Mouse (Mus musculus): ENCODE measurements at regions not wholly inside any gene's neighbourhood (a gene's known extent, or its start where the extent isn't known, plus 50 kb on each side); places are given as distances from the start of the nearest gene placed in this dataset.

- 60% methylated on average over 10 of the region's 10 CpGs for WGBS (ENCODE audit: insufficient replicate concordance)
- Histone ChIP-seq H3K9ac (no peak overlapping the region), H3K27ac (no peak overlapping the region), H3K4me3 (replicated peaks) (no peak overlapping the region), H3K27me3 (no peaks in the 10 kb centered on the region), H3K9me3 (replicated peaks) (no peaks in the 10 kb centered on the region), H3K4me2 (no peak overlapping the region), H3K4me1 (replicated peaks) (no peaks in the 10 kb centered on the region), H3K36me3 (no peaks in the 10 kb centered on the region)
- no peak for DNase-seq
- no peak for ATAC-seq (ENCODE audit: low read depth)
Measured at GRCm38 (mm10) chr7:118042914-118043313, 73.1 kb downstream of the Rps15a start.

DNA sequence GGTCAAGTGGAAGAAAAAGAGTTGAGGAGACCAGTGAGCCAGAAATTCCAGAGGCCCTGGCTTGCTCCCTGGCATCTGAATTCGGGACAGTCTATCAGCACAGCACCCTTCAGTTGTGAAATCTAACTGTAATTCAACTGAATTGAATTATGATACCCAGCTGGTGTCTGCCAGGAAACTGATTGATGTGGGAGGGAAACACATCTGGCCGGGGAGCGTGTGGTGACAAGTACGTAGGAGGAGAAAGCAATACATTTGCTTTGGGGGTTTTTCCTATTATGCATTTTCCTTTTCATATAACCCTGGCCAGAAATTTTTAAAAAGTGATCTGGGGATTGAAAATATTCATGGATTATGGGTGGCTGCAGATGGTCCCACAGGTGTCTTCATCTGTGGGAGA lies 76.1 kb downstream of the Rps15a start:
- Histone ChIP-seq H3K4me1 (replicated peaks) (no peaks in the 10 kb centered on the region), H3K4me2 (no peak overlapping the region), H3K4me3 (replicated peaks) (no peak overlapping the region), H3K36me3 (no peaks in the 10 kb centered on the region), H3K27ac (no peak overlapping the region), H3K9me3 (replicated peaks) (no peaks in the 10 kb centered on the region), H3K27me3 (no peaks in the 10 kb centered on the region), H3K9ac (no peak overlapping the region)
- 62% methylated on average over 4 of the region's 4 CpGs for WGBS (ENCODE audit: insufficient replicate concordance)
- DNase-seq = no peak
- no peak for ATAC-seq (ENCODE audit: low read depth)

- no peak for ATAC-seq (ENCODE audit: low read depth)
- no peak overlapping the region for H3K9ac ChIP-seq
- no peak overlapping the region for H3K4me2 ChIP-seq
- no peaks in the 10 kb centered on the region for H3K36me3 ChIP-seq
- no peaks in the 10 kb centered on the region for H3K27me3 ChIP-seq
- 35% methylated on average over 3 of the region's 3 CpGs for WGBS (ENCODE audit: insufficient replicate concordance)
- no peak overlapping the region for H3K27ac ChIP-seq
- no peaks in the 10 kb centered on the region for H3K9me3 ChIP-seq (replicated peaks)
- no peak for DNase-seq
- no peaks in the 10 kb centered on the region for H3K4me1 ChIP-seq (replicated peaks)
- H3K4me3 ChIP-seq (replicated peaks) = no peak overlapping the region
Measured at GRCm38 (mm10) chr7:118037062-118037461, 78.9 kb downstream of the Rps15a start.

- H3K27ac ChIP-seq = no peak overlapping the region
- no peaks in the 10 kb centered on the region for H3K27me3 ChIP-seq
- H3K9ac ChIP-seq = no peak overlapping the region
- no peak overlapping the region for H3K4me2 ChIP-seq
- DNase-seq (no peak), ATAC-seq (ENCODE audit: low read depth) (no peak)
- H3K4me1 ChIP-seq (replicated peaks) = no peaks in the 10 kb centered on the region
- WGBS (ENCODE audit: insufficient replicate concordance) = 26% methylated on average over 10 of the region's 10 CpGs
- H3K4me3 ChIP-seq (replicated peaks) = no peak overlapping the region
- no peaks in the 10 kb centered on the region for H3K36me3 ChIP-seq
- no peaks in the 10 kb centered on the region for H3K9me3 ChIP-seq (replicated peaks)
Measured at GRCm38 (mm10) chr7:118026106-118026526, 89.9 kb downstream of the Rps15a start.

GRCm38 (mm10) chr7:118004620-118005019 lies 111.4 kb downstream of the Rps15a start:
- Histone ChIP-seq H3K4me2 (no peak overlapping the region), H3K27me3 (no peaks in the 10 kb centered on the region), H3K36me3 (no peaks in the 10 kb centered on the region), H3K4me1 (replicated peaks) (no peaks in the 10 kb centered on the region), H3K27ac (no peak overlapping the region), H3K9ac (no peak overlapping the region), H3K9me3 (replicated peaks) (no peaks in the 10 kb centered on the region), H3K4me3 (replicated peaks) (no peak overlapping the region)
- WGBS (ENCODE audit: insufficient replicate concordance) = 65% methylated on average over 7 of the region's 7 CpGs
- DNase-seq (no peak), ATAC-seq (ENCODE audit: low read depth) (no peak)

DNA sequence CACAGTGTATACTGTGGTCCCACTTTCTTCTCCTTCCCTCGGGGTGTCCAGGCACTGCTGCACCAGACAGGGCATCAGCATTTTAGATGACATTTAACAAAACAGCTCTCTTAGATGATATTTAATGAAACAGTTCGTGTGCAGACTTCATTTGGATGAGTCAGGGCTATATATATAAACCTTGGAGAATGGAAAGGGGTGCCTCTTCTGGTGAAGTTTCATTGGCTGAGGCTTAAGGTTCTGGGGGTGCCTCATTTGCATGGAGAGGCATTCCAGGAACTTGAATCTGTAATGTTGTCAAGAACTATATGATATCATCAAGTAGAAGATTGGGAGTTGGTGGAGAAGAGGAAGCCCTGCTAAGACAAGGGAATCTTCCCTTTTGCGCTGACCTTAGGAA lies 114.1 kb downstream of the Rps15a start:
- Histone ChIP-seq H3K4me1 (replicated peaks) (no peaks in the 10 kb centered on the region), H3K4me3 (replicated peaks) (no peak overlapping the region), H3K9me3 (replicated peaks) (no peaks in the 10 kb centered on the region), H3K4me2 (no peak overlapping the region), H3K36me3 (no peaks in the 10 kb centered on the region), H3K9ac (no peak overlapping the region), H3K27me3 (no peaks in the 10 kb centered on the region), H3K27ac (no peak overlapping the region)
- no peak for DNase-seq
- 54% methylated on average over 3 of the region's 3 CpGs for WGBS (ENCODE audit: insufficient replicate concordance)
- ATAC-seq (ENCODE audit: low read depth) = no peak

- H3K27ac ChIP-seq = no peak overlapping the region
- DNase-seq (no peak), ATAC-seq (ENCODE audit: low read depth) (no peak)
- H3K27me3 ChIP-seq = no peaks in the 10 kb centered on the region
- no peaks in the 10 kb centered on the region for H3K4me1 ChIP-seq (replicated peaks)
- H3K4me2 ChIP-seq = no peak overlapping the region
- no peak overlapping the region for H3K9ac ChIP-seq
- H3K9me3 ChIP-seq (replicated peaks) = no peaks in the 10 kb centered on the region
- 8% methylated on average over 4 of the region's 4 CpGs for WGBS (ENCODE audit: insufficient replicate concordance)
- no peak overlapping the region for H3K4me3 ChIP-seq (replicated peaks)
- H3K36me3 ChIP-seq = no peaks in the 10 kb centered on the region
Measured at GRCm38 (mm10) chr7:118001121-118001520, 114.9 kb downstream of the Rps15a start.

DNA sequence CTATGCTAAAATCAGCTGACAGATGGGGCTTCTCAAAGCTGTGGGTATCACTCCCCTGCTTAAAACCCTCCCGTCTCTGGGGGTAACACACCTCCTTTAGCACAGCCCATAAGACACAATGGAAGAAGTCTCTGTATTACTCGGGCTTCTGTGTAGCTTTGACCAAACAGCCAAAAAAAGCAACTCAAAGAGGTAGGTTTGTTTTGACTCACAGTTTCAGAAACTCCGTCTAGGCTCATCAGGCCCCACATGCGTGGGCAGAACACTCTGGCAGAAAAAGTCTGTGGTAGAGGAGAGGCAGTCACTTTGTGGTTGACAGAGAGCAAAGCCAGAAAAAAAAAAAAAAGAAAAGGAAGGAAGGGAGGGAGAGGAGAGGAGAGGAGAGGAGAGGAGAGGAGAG lies 133.8 kb downstream of the Rps15a start:
- Histone ChIP-seq H3K4me1 (replicated peaks) (no peaks in the 10 kb centered on the region), H3K27ac (no peak overlapping the region), H3K36me3 (no peaks in the 10 kb centered on the region), H3K4me2 (no peak overlapping the region), H3K9me3 (replicated peaks) (no peaks in the 10 kb centered on the region), H3K4me3 (replicated peaks) (no peak overlapping the region), H3K27me3 (no peaks in the 10 kb centered on the region), H3K9ac (no peak overlapping the region)
- ATAC-seq (ENCODE audit: low read depth) (no peak), DNase-seq (no peak)
- WGBS (ENCODE audit: insufficient replicate concordance) = 45% methylated on average over 4 of the region's 4 CpGs

DNA sequence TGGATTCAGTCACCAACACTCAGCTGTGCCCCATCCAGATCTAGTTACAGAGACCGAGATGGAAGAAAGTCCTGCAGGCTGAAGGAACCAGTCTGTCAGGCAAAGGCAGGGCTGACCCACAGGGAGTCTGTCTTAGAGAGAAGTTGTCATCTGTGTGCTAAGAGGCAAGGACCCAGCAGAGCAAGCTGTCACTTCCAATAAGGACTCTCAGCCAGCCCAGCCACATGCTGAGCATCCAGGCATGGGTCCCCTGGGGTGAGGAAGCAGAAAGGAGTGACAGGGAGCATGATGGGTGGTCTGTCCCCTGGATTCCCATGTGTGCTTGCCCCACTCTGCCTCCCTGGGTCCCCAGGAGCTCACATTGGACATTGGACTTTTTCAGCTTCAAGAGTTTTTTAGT lies 144.8 kb downstream of the Rps15a start:
- Histone ChIP-seq H3K27me3 (no peaks in the 10 kb centered on the region), H3K4me1 (replicated peaks) (no peaks in the 10 kb centered on the region), H3K9ac (no peak overlapping the region), H3K27ac (no peak overlapping the region), H3K36me3 (no peaks in the 10 kb centered on the region), H3K9me3 (replicated peaks) (no peaks in the 10 kb centered on the region), H3K4me2 (no peak overlapping the region), H3K4me3 (replicated peaks) (no peak overlapping the region)
- DNase-seq = no peak
- 19% methylated on average over 1 of the region's 1 CpGs for WGBS (ENCODE audit: insufficient replicate concordance)
- ATAC-seq (ENCODE audit: low read depth) = no peak

DNA sequence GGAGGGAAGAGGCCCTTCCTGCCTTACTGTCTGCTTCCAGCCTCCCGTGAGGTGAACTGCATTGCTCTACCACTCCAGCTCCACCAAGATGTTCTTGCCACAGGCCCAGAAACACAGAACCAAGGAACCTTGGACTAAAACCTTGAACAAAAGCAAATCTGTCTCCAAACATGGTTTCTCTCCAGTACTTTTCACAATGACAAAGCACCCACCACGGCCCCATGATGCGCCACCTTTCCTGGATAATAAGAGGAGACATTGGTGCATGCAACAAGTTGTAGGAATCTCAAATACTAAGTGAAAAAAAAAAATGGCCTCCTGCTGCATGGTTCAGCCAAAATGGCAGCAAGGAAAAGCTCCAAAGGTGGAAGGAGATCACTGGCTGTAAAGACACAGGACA lies 172.6 kb downstream of the Rps15a start:
- no peak for ATAC-seq (ENCODE audit: low read depth)

GRCm38 (mm10) chr7:117939618-117940017 lies 176.4 kb downstream of the Rps15a start:
- 62% methylated on average over 7 of the region's 7 CpGs for WGBS (ENCODE audit: insufficient replicate concordance)

More for the DNA sequence above, 172.6 kb downstream of the Rps15a start:
- Histone ChIP-seq H3K4me2 (no peak overlapping the region), H3K4me3 (replicated peaks) (no peak overlapping the region), H3K27me3 (no peaks in the 10 kb centered on the region), H3K9ac (no peak overlapping the region), H3K9me3 (replicated peaks) (0 out of 2 replicates have a peak, but pooled peaks cover 2% of the 10 kb centered on the region), H3K27ac (no peak overlapping the region), H3K36me3 (no peaks in the 10 kb centered on the region), H3K4me1 (replicated peaks) (no peaks in the 10 kb centered on the region)
- no peak for DNase-seq
- 77% methylated on average over 3 of the region's 3 CpGs for WGBS (ENCODE audit: insufficient replicate concordance)

DNA sequence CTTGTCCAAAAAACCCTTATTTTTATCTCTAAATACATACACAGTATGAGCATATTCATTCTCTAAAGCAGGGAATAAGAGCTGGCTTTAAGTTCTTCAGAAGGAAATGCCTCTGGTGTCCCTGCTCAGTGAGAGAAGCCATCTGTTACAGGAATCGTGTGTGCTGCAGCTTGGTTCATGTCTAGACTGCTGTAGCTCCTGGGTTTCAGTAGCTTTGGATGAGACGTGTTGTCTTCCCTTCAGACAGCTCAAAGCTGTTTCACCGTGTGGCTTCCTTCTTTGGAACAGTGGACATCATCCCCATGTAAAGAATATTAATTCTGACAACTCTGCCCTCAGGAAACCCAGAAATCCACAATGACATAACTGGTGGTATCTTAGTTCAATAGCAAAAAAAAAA lies 181.1 kb downstream of the Rps15a start:
- no peaks in the 10 kb centered on the region for H3K27me3 ChIP-seq
- WGBS (ENCODE audit: insufficient replicate concordance) = 54% methylated on average over 3 of the region's 3 CpGs

More at GRCm38 (mm10) chr7:117939618-117940017, 176.4 kb downstream of the Rps15a start:
- Histone ChIP-seq H3K4me1 (replicated peaks) (no peaks in the 10 kb centered on the region), H3K27me3 (no peaks in the 10 kb centered on the region), H3K9me3 (replicated peaks) (no peaks in the 10 kb centered on the region), H3K36me3 (no peaks in the 10 kb centered on the region), H3K9ac (no peak overlapping the region), H3K4me3 (replicated peaks) (no peak overlapping the region), H3K27ac (no peak overlapping the region), H3K4me2 (no peak overlapping the region)
- DNase-seq (no peak), ATAC-seq (ENCODE audit: low read depth) (no peak)

More for the DNA sequence above, 181.1 kb downstream of the Rps15a start:
- Histone ChIP-seq H3K4me3 (replicated peaks) (no peak overlapping the region), H3K9ac (no peak overlapping the region), H3K4me1 (replicated peaks) (no peaks in the 10 kb centered on the region), H3K9me3 (replicated peaks) (no peaks in the 10 kb centered on the region), H3K36me3 (no peaks in the 10 kb centered on the region), H3K4me2 (no peak overlapping the region), H3K27ac (no peak overlapping the region)
- DNase-seq (no peak), ATAC-seq (ENCODE audit: low read depth) (no peak)
